Mouse (Mus musculus): ENCODE results near the gene Scgb1b2.

Gene Scgb1b2

GRCm38 (mm10) chr7:31291721-31292120, at the start of gene Scgb1b2:
Gene Scgb1b2 (minus strand): TSS chr7:31291821.
- DNase-seq (ENCODE audit: low spot score): no peak

DNA sequence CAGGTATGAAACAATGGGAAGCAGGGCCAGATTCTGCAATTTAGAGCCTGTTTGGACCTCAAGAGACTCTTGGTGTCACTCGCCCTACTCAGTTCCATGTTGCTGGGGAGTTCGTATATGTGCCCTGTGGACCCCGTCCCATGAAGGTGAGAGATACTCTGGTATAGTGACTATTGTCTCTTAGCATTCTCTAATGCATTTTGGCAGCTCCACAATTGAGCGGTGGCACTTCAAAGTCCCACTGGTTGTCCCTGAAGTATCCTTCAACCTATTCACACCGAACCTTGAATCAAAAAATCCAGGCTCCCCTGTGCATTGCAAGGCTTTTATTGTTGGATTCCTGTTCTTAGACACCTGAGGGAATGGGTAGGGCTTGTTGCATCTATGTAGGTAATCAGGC, 1.4 kb downstream of the Scgb1b2 start, which contains the start of gene Scgb2b2:
Gene Scgb2b2, plus strand, starts transcription at position 301 of the 400 bp plus-strand sequence.
- DNase-seq (ENCODE audit: low spot score): no peak

Data from lung, postnatal 25 days (tissue).